Mouse (Mus musculus): Measurements from ENCODE around the gene Olfr1375. TPM values are rescaled to one million over a fixed set of nuclear protein-coding genes. Genes with fewer than 3 reads are reported as not detected.
"Not testable (repeated sequence)": the region's sequence is repeated elsewhere in the genome, so short reads cannot be mapped to it uniquely, and the experiment has no call there.

Gene Olfr1375
- polyA plus RNA-seq, 1 experiment: not detected

DNA sequence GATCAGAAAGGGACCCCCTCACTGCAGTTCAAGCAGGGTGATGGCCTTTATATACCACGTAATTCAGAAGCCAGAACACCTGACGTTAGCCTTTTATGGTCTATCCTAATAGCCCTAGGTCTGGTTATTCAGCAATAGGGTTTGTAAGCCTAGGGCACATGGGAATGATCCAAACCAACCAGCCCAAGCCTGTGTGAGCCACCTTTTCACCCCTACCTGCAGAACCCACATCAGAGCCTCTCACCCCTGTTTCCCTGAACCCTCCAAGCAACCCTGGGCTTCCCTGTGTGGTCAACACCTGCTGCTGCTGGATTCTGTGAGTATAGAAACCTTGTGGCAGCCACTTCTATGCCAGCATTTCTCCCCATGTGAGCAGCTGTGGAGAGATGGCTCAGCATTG, 17.7 kb upstream of the Olfr1375 start:
- H3K27me3 ChIP-seq (ENCODE audit: control insufficient read depth, insufficient read depth, low read length): no peaks in the 10 kb centered on the region
- no peak for DNase-seq
- H3K4me1 ChIP-seq (replicated peaks; ENCODE audit: control insufficient read depth, insufficient read depth, low read length): no peaks in the 10 kb centered on the region
- no peak for TF ChIP-seq CTCF (IDR thresholded peaks at IDR 0.05; ENCODE audit: borderline replicate concordance, control insufficient read depth, extremely low read depth, insufficient read depth, low read length, poor library complexity)
- no peak for TF ChIP-seq POLR2A (IDR thresholded peaks at IDR 0.05; ENCODE audit: control insufficient read depth, extremely low read depth, insufficient read depth, low read length, poor library complexity)
- 94% methylated on average over 2 of the region's 2 CpGs for WGBS
- no peak overlapping the region for H3K4me3 ChIP-seq (ENCODE audit: control insufficient read depth, insufficient read depth, low read length)
- H3K36me3 ChIP-seq (ENCODE audit: control insufficient read depth, insufficient read depth, low read length): no peaks in the 10 kb centered on the region
- no peak overlapping the region for H3K27ac ChIP-seq (ENCODE audit: control insufficient read depth, insufficient read depth, low read length)

DNA sequence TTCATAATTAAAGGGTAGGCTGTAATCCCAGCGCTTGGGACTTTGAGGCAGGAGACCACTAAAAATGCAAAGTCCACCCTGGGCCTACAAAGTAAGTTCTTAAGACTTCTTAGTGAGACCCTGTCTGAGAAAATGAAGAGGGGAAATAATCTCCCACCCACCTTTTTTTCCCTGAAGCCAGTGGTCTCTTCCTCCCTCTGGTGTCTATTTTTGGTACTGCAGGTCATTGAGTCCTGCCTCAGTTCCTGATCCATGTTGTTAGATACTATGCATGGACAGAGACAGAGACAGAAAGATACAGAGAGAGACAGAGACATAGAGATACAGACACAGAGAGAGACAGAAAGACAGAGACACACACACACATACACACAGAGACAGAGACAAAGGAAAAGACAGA, 15.1 kb upstream of the Olfr1375 start:
- DNase-seq: peak; percentile 9
- H3K4me3 ChIP-seq (ENCODE audit: control insufficient read depth, insufficient read depth, low read length): no peak overlapping the region
- 33% methylated on average over 1 of the region's 1 CpGs for WGBS
- H3K4me1 ChIP-seq (replicated peaks; ENCODE audit: control insufficient read depth, insufficient read depth, low read length): no peaks in the 10 kb centered on the region
- TF ChIP-seq CTCF (IDR thresholded peaks at IDR 0.05; ENCODE audit: borderline replicate concordance, control insufficient read depth, extremely low read depth, insufficient read depth, low read length, poor library complexity) (no peak), POLR2A (IDR thresholded peaks at IDR 0.05; ENCODE audit: control insufficient read depth, extremely low read depth, insufficient read depth, low read length, poor library complexity) (no peak)
- H3K27ac ChIP-seq (ENCODE audit: control insufficient read depth, insufficient read depth, low read length): no peak overlapping the region
- no peaks in the 10 kb centered on the region for H3K36me3 ChIP-seq (ENCODE audit: control insufficient read depth, insufficient read depth, low read length)
- H3K27me3 ChIP-seq (ENCODE audit: control insufficient read depth, insufficient read depth, low read length): no peaks in the 10 kb centered on the region

DNA sequence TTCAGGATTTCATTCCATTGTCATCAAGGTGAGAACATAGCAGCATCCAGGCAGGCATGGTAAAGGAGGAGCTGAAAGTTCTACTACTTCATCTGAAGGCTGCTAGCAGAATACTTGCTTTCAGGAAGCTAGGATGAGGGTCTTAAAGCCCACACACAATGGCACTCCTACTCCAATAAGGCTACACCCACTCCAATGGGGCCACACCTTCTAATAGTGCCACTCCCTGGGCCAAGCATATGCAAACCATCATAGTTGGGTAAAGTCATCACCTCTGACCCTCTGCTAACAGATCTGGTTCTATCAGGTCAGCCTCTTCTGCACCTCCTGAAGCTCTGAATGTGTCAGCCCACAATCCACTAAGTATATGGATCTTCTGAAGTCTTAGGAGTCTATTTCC, 13.8 kb upstream of the Olfr1375 start:
- H3K36me3 ChIP-seq (ENCODE audit: control insufficient read depth, insufficient read depth, low read length); DNase-seq; H3K27me3 ChIP-seq (ENCODE audit: control insufficient read depth, insufficient read depth, low read length); H3K27ac ChIP-seq (ENCODE audit: control insufficient read depth, insufficient read depth, low read length); H3K4me1 ChIP-seq (replicated peaks; ENCODE audit: control insufficient read depth, insufficient read depth, low read length); H3K4me3 ChIP-seq (ENCODE audit: control insufficient read depth, insufficient read depth, low read length): not testable (repeated sequence)

DNA sequence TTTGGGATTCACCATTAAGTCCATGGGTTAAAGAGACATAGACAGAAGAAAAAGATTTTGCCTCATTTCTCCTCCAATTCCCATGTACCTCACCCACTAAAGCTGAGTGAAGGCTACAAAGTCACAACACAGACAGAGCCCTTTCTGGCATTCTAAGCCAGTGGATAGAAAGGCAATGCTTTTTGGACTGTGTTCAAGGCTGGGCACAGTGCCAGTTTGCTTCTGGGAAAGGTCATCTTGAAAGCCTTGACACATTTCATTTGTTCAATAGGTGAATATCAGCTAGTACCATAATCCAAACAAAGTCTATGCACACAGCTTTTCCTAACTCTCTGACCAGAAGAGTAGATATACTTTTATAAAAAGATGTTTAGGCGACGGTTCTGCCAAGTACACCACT, 12.0 kb upstream of the Olfr1375 start:
- 88% methylated on average over 2 of the region's 2 CpGs for WGBS
- H3K27ac ChIP-seq (ENCODE audit: control insufficient read depth, insufficient read depth, low read length): no peak overlapping the region
- TF ChIP-seq POLR2A (IDR thresholded peaks at IDR 0.05; ENCODE audit: control insufficient read depth, extremely low read depth, insufficient read depth, low read length, poor library complexity): no peak
- TF ChIP-seq CTCF (IDR thresholded peaks at IDR 0.05; ENCODE audit: borderline replicate concordance, control insufficient read depth, extremely low read depth, insufficient read depth, low read length, poor library complexity): no peak
- H3K36me3 ChIP-seq (ENCODE audit: control insufficient read depth, insufficient read depth, low read length): no peaks in the 10 kb centered on the region
- no peak overlapping the region for H3K4me3 ChIP-seq (ENCODE audit: control insufficient read depth, insufficient read depth, low read length)
- H3K4me1 ChIP-seq (replicated peaks; ENCODE audit: control insufficient read depth, insufficient read depth, low read length): no peaks in the 10 kb centered on the region
- no peak for DNase-seq
- H3K27me3 ChIP-seq (ENCODE audit: control insufficient read depth, insufficient read depth, low read length): no peaks in the 10 kb centered on the region

DNA sequence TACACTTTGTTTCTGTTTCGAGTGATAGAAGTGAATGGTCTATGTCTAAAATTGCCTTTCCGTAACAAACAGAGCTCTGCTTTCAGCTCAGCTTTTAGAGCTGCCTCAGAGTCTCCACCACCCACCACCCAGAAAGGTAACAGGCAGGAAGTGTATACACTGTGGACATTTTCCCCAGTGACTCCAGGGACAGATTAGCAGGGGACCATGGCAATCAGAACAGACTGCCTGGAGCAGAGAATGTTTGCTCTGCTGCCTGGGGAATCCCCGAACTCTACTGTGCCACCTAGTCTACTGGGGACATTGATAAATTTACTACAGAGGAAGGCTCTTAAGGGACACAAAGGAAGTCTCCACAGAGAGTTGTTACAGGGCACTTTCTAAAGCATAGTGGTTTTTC, 3.1 kb upstream of the Olfr1375 start:
- DNase-seq; H3K36me3 ChIP-seq (ENCODE audit: control insufficient read depth, insufficient read depth, low read length); H3K4me1 ChIP-seq (replicated peaks; ENCODE audit: control insufficient read depth, insufficient read depth, low read length); H3K4me3 ChIP-seq (ENCODE audit: control insufficient read depth, insufficient read depth, low read length); H3K27ac ChIP-seq (ENCODE audit: control insufficient read depth, insufficient read depth, low read length); H3K27me3 ChIP-seq (ENCODE audit: control insufficient read depth, insufficient read depth, low read length): not testable (repeated sequence)
- 67% methylated on average over 3 of the region's 3 CpGs for WGBS

DNA sequence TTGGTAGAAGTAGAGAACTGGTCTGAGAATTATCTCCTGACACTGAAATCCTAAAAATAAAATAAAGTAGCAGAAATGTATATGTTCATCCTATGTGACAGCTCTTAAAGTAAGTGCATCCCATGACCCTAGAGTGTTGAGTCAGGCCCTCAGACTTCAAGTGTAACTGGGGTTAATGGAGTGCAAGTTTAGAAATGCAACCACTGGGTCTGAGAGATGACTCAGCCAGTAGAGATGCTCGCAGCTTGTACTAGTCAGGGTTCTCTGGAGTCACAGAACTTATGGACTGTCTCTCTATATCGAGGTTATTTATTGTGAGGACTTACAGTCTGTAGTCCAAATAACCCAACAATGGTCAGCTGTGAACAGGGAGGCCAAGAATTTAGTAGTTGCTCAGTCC, 3.8 kb downstream of the Olfr1375 start:
- TF ChIP-seq CTCF (IDR thresholded peaks at IDR 0.05; ENCODE audit: borderline replicate concordance, control insufficient read depth, extremely low read depth, insufficient read depth, low read length, poor library complexity): no peak
- no peak for TF ChIP-seq POLR2A (IDR thresholded peaks at IDR 0.05; ENCODE audit: control insufficient read depth, extremely low read depth, insufficient read depth, low read length, poor library complexity)
- Histone ChIP-seq H3K4me1 (replicated peaks; ENCODE audit: control insufficient read depth, insufficient read depth, low read length) (no peaks in the 10 kb centered on the region), H3K27me3 (ENCODE audit: control insufficient read depth, insufficient read depth, low read length) (no peaks in the 10 kb centered on the region), H3K36me3 (ENCODE audit: control insufficient read depth, insufficient read depth, low read length) (no peaks in the 10 kb centered on the region), H3K4me3 (ENCODE audit: control insufficient read depth, insufficient read depth, low read length) (no peak overlapping the region), H3K27ac (ENCODE audit: control insufficient read depth, insufficient read depth, low read length) (no peak overlapping the region)
- WGBS: 71% methylated on average over 2 of the region's 2 CpGs
- DNase-seq: no peak

DNA sequence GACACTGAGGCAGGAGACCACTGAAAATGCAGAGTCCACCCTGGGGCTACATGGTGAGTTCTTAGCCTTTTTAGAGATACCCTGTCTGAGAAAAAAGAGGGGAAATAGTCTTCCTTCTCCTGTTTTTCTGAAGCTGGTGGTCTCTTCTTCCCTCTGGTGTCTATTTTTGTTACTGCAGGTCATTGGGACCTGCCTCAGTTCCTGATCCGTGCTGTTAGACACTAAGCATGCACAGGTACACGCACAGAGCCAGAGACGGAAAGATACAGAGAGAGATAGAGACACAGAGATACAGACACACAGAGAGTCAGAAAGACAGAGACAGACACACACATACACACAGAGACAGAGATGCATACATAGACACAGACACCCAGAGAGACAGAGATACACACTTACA, 5.3 kb downstream of the Olfr1375 start:
- 37% methylated on average over 3 of the region's 3 CpGs for WGBS
- no peak for DNase-seq
- no peak for TF ChIP-seq CTCF (IDR thresholded peaks at IDR 0.05; ENCODE audit: borderline replicate concordance, control insufficient read depth, extremely low read depth, insufficient read depth, low read length, poor library complexity)
- no peak for TF ChIP-seq POLR2A (IDR thresholded peaks at IDR 0.05; ENCODE audit: control insufficient read depth, extremely low read depth, insufficient read depth, low read length, poor library complexity)
- Histone ChIP-seq H3K36me3 (ENCODE audit: control insufficient read depth, insufficient read depth, low read length) (no peaks in the 10 kb centered on the region), H3K27me3 (ENCODE audit: control insufficient read depth, insufficient read depth, low read length) (no peaks in the 10 kb centered on the region), H3K27ac (ENCODE audit: control insufficient read depth, insufficient read depth, low read length) (no peak overlapping the region), H3K4me3 (ENCODE audit: control insufficient read depth, insufficient read depth, low read length) (no peak overlapping the region), H3K4me1 (replicated peaks; ENCODE audit: control insufficient read depth, insufficient read depth, low read length) (no peaks in the 10 kb centered on the region)
